Mouse (Mus musculus) gastrocnemius, adult 8-10 months (tissue): Measurements from ENCODE around the gene Cavin3. TPM values are rescaled to one million over a fixed set of nuclear protein-coding genes. Genes with fewer than 3 reads are reported as not detected.

Experiments used
- total RNA-seq, 4 experiments: library from RNA; stranded (reverse); gene quantifications; 2 replicates each; pipeline ENCODE4 v1.2.4; 2022

Cavin3 gene
- total RNA-seq, 4 experiments from 2014 or later = 3.5 to 10.5 (median 6.7) TPM

Other genes starting within 250 kb of the Cavin3 start
- not detected for gene Olfr688, start 194.2 kb downstream of the Cavin3 start, total RNA-seq
- not detected for gene Olfr689, start 171.1 kb downstream of the Cavin3 start, total RNA-seq
- gene Olfr690, start 148.2 kb downstream of the Cavin3 start, total RNA-seq = not detected
- not detected for gene Olfr691, start 140.0 kb downstream of the Cavin3 start, total RNA-seq
- gene Olfr692, start 114.1 kb downstream of the Cavin3 start, total RNA-seq = not detected
- gene Gm5901, start 107.3 kb downstream of the Cavin3 start, total RNA-seq = not detected
- 10 to 100 TPM; 10.6 to 14.2 (median 11.8) TPM for gene Fam160a2, start 82.2 kb downstream of the Cavin3 start, total RNA-seq
- not detected for gene Cnga4, start 77.7 kb downstream of the Cavin3 start, total RNA-seq
- gene Cckbr, start 56.6 kb downstream of the Cavin3 start, total RNA-seq = not detected
- gene Smpd1, start 72.1 kb upstream of the Cavin3 start, total RNA-seq = 10 to 100 TPM; 47.6 to 60.6 (median 56.7) TPM
- 1 to 10 TPM; 4.7 to 8.0 (median 6.8) TPM for gene Apbb1, start 99.4 kb upstream of the Cavin3 start, total RNA-seq
- under 1 TPM in 1 of 4 experiments, not detected in 3; 0.64 TPM for gene Hpx, start 117.8 kb upstream of the Cavin3 start, total RNA-seq
- 10 to 100 TPM; 10.0 to 14.9 (median 12.3) TPM for gene Trim3, start 151.3 kb upstream of the Cavin3 start, total RNA-seq
- 10 to 100 TPM; 57.2 to 68.1 (median 62.0) TPM for gene Timm10b, start 157.8 kb upstream of the Cavin3 start, total RNA-seq
- 1 to 10 TPM; 3.3 to 7.9 (median 6.2) TPM for gene Arfip2, start 158.1 kb upstream of the Cavin3 start, total RNA-seq
- gene Gm45799, start 158.3 kb upstream of the Cavin3 start, total RNA-seq = 1 to 10 TPM in 2 of 4 experiments, under 1 TPM in 2; 0.48 to 5.2 (median 2.2) TPM
- under 1 TPM; 0.09 to 0.19 (median 0.11) TPM for gene Dnhd1, start 168.5 kb upstream of the Cavin3 start, total RNA-seq